Mouse (Mus musculus): Measurements from ENCODE around the gene Pex26.

DNA sequence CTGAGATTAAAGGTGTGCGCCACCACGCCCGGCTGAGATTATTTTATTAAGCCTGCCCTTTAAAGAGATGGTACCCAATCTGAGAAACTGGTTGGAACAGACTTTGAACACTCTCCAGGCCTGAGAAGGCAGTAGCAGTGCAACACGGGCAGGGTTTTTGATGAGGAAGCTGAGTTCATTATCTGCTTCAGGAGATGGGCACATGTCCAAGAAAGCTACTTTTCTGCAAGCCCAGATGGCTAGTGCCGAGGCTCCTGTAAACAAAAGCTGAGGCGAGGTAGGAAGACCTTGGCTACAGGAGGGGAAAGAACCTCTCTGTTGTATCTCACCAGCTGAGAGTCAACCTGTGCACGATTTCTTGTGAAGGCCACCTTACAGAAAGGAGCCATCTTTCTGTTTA, 41.2 kb upstream of the Pex26 start:
- TF ChIP-seq POLR2A (IDR thresholded peaks at IDR 0.05; ENCODE audit: control insufficient read depth in 1 of 2, insufficient read depth in 1 of 2, low read depth in 1 of 2, low read length in 2 of 2, poor library complexity in 1 of 2) (no peak), CHD1 (IDR thresholded peaks at IDR 0.05; ENCODE audit: low read depth, low read length) (no peak), CTCF (IDR thresholded peaks at IDR 0.05 in 2 of 3, conservative IDR thresholded peaks at IDR 0.05 in 1 of 3; ENCODE audit: control insufficient read depth in 1 of 3, insufficient read depth in 1 of 3, low read depth in 2 of 3, low read length in 3 of 3, poor library complexity in 1 of 3, severe bottlenecking in 1 of 3) (no peak), TAL1 (IDR thresholded peaks at IDR 0.05; ENCODE audit: low read length) (no peak), NRF1 (IDR thresholded peaks at IDR 0.05; ENCODE audit: insufficient read depth, low read depth, low read length, poor library complexity, severe bottlenecking) (no peak), SMC3 (IDR thresholded peaks at IDR 0.05; ENCODE audit: low read depth, low read length) (no peak), EP300 (IDR thresholded peaks at IDR 0.05; ENCODE audit: low read depth in 1 of 2, low read length in 2 of 2) (no peak), MXI1 (IDR thresholded peaks at IDR 0.05; ENCODE audit: low read depth, low read length) (no peak), MYC (IDR thresholded peaks at IDR 0.05; ENCODE audit: low read depth, low read length) (no peak), E2F4 (IDR thresholded peaks at IDR 0.05; ENCODE audit: borderline replicate concordance, low read depth, low read length) (no peak)

Measured in MEL (cell line).